Mouse (Mus musculus) layer of hippocampus, postnatal 10 days (tissue): ENCODE measurements around the gene Tmem94. TPM values are rescaled to one million over a fixed set of nuclear protein-coding genes. Genes with fewer than 3 reads are reported as not detected.

Experiments
- DNase-seq, 2 experiments: peaks; one replicate each; pipeline ENCODE4 v3.0.0; 2021; ENCODE audit warnings: low spot score in 2 of 2
- total RNA-seq, 2 experiments: library from RNA; stranded (reverse); gene quantifications; 2 replicates each; pipeline ENCODE4 v1.2.3; 2021

Gene Tmem94
- total RNA-seq, 2 experiments from 2014 or later, result 33.4 to 38.2 TPM

DNA sequence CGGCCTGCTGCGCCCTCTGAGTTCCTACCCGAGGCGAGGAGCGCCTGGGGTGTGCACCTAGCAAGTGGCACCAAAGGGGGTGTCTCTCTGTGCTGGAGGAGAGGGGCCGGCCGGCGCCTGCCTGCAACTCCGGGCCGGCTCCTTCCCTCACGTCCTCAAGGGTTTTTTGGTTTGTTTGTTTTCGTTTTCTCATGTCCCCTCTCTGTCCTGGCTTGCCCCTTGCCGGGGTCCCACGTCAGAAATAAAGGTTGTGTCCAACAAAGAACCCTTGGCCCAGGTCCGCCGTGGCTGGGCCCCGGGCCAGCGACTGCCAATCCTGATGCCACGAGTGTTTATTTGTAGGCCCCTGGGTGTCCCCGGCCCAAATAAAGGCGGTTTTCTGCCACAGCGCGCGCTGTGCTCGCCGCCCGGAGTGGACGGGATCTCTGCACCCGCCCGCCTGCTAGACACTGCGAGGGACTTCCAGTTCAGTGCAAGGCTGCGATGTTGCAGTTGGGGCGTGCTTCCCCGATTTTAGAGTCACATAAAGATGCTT lies 441 bp downstream of the Tmem94 start:
- peak in 1 of 2 experiments; percentile 62 for DNase-seq

DNA sequence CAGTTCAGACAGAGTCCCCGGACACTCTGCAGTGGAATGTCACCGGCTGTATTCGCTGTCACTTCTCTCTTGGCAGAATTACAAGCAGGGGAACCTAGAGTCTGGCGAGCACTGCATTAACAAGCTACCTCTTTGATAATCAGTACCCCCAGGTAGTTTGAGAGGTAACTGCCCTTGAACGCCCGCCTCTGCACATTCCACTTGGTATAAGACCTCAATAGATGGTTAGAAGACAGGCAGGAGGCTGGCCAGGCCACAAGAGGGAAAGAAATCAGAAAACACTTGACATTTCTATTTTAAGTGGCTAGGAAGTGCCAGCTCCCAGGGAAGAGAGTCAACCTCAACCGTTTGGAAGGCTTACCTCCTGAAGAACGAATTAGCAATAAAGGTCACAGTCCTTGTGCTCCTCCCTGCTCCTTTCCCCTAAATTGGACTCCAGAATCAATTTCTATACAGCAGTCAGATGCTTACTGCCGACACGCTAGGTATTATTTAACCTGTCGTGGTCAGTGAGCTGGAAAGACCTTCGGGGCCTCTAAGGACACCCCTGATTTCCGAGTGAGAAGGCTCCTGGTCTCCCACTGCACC lies 1.2 kb downstream of the Tmem94 start:
- peak in 1 of 2 experiments; percentile 12 for DNase-seq

DNA sequence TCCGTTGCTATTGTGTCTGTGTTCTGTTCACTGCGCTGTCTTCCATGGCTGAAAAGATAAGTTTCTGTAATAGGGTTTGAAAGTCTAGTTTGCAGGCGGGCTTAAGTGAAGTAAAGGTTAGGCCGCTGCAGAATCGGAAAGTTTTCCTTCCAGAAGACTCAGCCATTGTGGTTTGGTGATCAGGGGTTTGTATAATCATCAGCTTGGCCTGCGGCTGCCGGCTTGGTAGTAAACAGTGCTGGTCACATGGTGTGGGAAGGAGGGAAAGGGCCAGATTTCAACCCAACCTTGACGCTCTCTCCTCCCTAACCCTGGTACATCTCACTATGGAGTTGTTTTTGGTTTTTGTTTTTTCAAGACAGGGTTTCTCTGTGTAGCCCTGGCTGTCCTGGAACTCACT lies 1.7 kb downstream of the Tmem94 start:
- DNase-seq, result no peak

DNA sequence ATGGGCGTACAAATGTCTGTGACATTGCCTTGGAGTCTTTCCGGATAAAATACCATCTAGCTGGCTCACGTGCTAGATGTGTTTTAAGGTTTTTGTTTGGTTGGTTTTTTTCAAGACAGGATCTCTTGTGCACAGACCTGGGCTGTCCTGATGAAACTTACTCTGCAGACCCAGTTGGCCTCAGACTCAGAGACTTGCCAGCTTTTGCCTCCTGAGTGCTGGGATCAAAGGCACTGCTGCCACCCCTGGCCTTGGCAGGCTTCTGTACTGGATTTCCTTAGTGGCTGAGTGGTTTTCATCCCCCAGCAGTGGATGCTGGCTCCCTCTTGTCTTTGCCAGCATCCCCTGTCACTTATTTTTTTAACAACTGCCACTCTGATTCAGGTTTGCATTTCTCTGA lies 3.7 kb downstream of the Tmem94 start:
- no peak for DNase-seq

DNA sequence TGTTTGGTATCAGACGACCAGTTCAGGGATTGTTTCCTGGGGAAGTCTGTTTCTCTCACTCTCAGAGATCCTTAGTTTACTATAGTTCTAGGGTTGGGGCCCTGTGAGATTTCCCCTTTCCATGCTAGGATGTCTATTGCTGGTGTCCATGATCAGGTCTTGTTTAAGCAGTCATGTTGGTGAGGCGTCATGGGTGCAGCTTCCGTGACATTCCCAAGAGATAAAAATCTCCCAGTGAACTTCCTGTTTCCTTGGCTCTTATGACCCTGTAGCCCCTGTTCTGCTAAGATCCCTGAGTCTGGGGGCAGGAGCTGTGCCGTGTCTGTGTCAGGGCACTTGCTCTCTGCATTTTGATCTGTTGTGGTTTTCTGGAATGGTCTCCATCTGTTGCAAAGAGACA lies 9.4 kb downstream of the Tmem94 start:
- DNase-seq, result no peak

DNA sequence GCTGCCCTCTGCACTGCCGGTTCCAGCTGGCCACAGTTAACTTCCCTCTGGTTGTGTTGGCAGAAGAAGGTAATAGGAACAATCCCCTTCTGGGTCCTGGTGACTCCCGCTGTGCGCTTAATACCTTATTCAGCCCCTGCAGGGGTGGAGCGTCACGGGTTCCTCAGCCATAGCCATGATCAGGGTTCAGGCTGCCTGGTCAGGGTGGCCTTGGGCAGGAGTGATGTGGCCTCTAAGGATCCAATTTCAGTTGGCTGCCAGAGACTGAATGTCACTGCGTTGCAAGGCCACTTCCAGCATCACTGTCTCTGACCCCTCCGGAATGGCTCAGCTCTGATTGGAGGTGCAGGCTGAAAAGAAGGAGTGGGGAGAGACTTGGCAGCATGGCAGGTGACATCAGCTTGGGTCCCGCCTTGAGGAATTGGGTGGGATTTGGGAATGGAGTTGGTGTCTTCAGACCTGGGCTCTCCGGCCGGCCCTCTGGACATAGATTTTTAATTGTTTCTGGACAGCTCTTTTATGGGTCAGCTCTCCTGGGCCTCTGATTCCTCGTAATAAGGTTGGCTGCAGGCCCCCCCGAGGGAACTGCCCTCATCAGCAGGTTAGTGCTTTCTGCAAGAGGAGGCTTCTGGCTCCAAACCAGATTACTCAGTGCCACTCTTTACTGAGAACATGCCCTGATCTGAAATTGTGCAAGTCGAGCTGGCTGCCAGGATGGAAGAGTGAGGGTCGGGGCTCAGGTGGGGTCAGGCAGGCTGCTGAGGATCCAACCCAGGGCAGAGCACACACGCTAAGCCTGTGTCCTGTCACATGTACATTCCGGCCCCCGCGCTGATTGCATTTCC lies 10.8 kb downstream of the Tmem94 start:
- DNase-seq, result peak in 1 of 2 experiments; percentile 24

DNA sequence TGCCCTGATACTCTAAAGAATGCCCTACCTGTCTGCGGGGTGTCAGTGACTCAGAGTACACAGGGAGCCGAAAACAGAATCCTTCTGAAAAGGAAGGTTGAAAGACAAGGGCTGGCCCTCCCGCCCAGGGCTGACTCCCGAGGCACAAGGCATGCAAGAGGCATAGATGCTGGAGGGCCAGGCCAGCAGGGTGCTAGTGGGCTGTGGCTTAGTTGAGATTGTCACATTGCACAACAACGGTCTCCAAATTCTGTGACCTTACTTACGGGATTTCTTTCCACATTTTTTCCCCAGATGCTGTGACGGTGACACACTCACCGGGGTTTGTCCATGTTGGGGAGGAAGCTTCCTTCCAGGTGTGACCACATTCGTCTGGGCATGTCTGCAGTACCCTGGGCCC lies 11.7 kb downstream of the Tmem94 start:
- DNase-seq, result no peak

DNA sequence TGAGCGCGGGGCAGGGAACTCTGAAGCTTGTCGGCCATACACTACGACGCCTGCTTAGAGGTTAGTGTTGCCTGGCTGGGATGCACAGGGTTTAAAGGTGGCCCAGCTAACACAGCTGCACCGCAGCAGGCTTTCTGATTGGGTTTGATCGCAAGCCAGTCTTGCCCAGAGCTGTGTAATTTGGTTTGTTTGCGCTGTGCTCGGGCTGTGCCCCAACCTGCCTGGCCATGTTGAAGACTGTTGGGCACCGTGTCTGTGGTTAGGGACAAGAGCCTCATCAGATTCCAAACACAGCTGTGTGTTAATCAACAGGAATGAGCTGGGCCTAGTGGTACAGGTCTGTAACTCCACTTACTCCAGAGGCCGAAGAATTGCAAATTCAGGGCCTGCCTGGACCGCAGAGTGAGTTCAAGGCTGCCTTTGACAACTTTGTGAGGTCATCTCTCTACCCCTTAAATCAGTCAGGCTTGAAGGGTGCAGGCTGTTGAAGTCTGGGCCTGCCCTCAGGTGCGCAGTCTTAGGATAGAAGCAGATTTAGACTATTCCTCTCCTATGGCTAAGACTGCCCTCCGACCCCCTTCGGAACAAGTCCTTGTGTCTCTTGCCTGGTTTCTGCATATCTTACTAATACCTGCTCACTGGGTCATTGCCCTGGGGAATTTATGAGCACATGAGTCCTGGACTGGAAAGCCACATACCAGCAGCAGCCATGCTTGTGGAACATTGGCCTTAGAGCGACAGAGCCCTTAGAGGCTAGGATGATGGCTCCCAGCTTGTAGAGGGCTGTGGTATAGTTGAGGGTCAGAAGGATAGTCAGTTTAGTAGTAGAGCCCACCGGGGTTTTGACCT lies 12.5 kb downstream of the Tmem94 start:
- DNase-seq, result no peak

DNA sequence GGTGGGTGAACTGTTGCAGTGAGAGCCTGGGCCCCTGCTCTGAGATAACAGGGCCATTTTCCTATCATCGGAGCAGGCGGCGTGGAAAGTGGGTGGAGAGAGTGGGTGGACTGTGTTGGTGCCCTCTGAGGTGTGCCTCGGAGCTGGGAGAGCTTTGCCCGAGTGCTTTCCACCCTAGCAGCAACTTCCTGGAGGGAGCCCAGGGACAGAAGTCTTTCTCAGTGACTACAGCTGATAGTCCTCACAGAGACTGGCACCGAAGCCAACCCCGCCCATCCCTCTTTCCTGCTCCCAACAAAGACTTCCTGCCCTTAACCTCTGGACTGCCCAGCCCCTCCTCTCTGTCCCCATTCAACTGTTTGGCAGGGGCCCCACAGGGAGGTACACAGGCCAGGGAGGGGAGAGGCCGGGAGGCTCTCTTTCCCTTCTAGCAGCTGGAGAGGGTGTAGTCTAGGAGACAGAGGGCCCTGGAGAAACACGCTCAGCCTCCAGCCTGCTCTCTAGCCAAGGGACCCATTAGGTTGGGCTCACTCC lies 13.9 kb downstream of the Tmem94 start:
- peak; percentile 53 to 67 for DNase-seq

DNA sequence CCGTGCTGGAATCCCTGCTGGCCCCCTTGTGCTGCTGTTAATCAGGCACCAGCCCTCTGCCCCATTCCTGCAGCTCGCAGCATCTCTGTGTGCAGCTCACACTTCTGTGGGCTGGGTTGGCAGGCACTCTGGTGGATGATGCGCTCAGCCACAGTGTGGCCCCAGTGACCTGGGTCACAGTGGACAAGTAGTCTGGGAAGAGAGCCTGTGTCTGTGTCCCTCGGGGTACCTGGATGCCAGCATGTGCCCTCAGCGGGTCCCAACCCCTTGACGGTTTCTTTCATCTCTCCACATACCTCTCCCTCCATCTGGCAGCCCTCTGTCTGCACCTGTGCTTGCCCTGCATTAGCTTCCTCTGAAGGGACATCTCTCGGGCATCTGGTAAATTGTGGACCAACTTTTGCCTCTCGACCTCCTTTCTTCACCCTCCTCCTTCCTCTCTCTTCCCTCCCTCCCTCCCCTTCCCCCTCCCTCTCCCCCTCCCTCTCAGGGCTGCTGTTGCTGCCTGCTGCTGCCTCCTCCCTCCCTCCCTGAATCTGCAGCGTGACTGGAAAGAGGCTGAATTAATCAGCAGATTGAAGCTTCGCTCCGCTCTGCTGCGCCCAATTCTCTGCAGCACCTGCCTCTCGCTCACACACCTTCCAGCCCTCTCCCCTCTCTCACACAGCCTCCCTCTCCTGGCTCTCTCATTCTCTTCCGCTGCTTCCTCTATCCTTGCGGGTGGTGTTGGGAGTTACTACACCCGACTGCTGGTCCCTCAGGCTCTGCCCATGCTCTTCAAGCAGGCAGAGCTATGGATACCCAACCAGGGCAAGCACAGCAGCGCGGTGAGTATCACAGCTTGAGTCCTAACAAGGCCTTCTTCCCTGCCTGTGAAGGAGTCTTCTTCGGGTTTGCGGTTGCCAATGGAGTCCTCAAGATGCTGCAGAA lies 15.2 kb downstream of the Tmem94 start:
- peak; percentile 44 to 52 for DNase-seq

DNA sequence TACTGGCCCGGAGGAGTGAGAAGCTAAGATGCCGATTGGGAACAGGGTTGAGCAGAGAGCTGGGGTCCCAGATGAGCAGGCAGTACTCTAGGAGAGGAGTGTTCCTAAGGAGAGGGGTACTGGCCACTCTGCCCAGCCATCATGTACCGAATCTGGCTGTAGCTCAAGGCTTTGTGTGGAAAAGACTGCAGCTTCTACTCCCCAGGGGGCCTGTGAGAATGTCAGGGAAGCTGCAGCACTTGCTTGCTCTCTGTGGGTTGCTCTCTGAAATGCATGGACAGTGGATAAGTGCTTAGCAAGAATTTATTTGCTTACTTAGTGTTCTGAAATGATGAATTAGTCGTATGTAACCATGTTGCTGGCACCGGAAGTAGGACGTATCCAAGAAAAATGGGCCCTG lies 21.2 kb downstream of the Tmem94 start:
- DNase-seq, result no peak

DNA sequence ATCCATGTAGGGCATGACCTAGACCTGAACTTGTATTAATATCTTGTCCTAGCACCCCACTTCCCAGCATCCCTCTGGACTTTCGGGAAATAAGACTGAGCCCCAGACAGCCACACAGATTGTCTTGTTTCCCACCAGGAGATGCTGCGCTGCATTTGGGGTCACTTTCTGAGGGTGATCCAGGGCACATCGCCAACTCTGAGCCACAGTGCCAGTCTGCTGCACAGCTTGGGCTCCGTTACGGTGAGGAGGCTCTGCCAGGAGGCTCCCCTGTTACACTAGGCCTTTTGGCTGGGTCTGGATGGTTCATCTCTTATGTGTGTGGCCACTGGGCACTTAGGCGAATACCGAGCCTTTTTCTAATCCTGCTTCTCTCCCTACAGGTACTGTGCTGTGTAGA lies 24.6 kb downstream of the Tmem94 start:
- no peak for DNase-seq

DNA sequence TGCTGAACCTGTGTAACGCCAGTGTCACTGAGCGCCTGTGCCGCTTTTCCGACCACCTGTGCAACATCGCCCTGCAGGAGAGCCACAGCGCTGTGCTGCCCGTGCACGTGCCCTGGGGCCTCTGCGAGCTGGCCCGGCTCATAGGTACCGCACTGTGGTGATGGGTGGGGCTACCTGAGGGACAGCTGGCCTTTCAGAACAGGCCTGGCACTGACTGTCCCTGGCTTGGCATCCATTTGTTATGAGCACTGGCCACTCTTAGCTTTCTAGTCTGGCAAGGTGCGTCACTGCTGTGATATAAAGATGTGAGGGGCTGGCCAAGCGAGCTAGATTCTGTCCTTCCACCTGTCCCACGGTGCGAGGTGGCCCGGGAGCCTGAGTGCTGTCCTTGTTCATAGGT lies 26.7 kb downstream of the Tmem94 start:
- DNase-seq, result no peak

DNA sequence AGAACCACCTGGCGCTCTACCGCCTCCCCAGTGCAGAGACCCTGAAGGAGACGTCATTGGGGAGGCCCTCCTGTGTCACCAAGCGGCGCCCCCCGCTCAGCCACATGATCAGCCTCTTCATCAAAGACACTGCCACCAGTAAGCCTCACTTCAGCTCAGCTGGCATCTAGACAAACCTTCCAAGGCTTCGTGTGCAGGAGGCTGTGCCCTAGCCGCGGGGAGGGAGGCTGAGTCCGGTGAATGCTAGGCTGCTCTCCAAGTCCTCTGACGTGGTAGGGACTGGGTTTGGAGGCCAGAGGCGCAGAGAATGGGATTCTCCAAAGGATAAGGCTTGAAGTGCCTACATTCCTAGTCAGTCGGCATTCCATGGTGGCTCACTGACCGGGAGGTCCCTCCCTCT lies 27.1 kb downstream of the Tmem94 start:
- no peak for DNase-seq

DNA sequence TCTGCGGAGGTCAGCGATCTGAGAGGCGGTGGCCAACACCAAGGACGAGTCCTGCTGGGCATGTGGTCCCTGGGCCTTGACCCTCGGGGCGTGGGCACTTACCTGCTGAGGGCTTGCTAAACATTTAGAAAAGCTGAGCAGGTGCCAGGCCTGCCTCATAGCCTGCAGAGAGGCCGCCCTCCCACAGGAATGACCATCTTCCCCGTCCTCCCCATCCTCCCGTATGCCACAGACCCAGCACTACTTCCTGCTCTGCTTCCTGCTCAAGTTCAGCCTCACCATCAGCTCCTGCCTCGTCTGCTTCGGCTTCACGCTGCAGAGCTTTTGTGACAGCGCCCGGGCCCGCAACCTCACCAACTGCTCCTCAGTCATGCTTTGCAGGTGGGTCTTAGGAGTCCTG lies 31.7 kb downstream of the Tmem94 start:
- DNase-seq, result no peak

DNA sequence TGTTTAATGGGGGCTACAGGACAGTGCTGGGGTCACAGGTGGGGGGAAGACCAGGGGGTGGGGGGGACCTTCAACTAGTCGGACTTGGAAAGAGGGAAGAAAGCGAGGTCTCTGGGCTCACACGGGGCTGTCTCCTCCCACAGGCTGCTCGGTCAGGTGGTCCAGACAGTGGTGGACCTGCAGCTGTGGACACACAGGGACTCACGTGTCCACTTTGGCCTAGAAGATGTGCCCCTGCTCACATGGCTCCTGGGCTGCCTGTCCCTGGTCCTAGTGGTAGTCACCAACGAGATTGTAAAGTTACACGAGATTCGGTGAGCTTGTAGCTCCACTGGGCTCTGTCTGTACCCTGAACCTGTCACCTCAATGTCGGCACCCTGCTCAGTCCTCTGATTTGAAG lies 32.4 kb downstream of the Tmem94 start:
- no peak for DNase-seq

DNA sequence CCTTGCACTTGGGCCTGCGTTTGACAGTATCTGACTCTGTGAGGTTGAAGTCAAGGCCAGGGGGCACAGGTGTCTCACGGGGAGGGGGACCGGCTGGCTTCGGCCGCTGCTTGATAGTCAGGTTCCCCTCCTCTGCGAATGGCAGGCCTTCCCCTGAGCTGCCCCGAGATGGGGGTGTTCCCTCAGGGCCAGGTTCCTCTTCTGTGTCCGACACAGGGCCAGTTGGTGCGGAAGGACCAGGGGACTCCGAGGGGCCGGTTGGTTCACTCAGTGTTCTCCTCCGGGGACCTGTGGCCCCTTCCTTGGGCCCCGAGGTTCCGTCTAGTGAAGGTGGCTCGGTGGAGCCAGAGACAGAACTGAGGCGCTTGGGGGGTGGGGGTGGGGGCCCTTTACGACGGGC lies 35.7 kb downstream of the Tmem94 start:
- no peak for DNase-seq

DNA sequence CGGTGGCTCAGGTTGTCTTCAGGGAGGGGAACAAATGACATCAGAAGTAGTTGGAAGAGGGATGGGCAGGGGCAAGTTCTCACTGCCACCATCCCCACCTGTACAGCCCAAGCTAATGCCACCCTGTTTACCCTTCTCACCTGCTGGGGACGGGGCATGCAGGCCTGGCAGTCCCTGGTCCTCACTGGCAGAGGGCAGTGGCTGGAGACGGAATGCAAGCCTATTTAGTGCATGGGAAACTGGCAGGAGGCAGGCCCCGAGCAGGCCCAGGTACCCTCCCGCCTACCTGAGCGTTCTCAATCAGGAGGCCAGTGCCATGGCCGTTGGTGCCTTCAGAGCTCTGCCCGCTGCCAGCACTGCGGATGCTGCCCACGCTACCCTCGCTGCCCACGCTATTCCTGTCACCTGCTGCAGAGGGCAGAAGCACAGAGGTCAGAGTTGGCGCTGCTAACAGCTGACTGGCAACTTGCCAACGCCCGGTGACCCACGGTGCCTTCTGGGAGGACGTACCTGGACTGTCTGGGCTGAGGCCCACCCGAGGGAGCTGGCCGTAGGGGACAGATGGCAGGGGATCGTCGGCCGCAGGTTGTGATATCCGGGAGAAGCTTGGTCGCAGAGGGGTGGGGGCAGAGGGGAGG lies 38.0 kb downstream of the Tmem94 start:
- no peak for DNase-seq

DNA sequence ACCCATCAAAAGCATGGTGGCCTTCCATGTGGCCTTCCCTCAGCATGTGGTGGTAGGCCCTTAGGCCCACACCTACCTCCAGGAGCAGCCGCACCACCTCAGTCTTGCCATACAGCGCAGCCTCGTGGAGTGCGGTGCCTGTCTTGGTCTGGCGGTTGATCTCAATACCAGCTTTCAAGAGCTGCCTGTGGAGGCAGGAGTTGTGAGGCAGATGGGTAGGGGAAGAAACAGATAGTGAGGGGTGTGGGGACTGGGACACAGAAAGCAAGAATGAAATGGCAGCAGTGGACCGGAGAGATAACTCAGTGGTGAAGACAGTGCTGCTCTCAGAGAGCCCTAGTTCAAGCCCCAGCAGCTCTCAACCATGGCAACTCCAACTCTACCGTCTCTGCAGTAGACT lies 39.8 kb downstream of the Tmem94 start:
- DNase-seq, result no peak

DNA sequence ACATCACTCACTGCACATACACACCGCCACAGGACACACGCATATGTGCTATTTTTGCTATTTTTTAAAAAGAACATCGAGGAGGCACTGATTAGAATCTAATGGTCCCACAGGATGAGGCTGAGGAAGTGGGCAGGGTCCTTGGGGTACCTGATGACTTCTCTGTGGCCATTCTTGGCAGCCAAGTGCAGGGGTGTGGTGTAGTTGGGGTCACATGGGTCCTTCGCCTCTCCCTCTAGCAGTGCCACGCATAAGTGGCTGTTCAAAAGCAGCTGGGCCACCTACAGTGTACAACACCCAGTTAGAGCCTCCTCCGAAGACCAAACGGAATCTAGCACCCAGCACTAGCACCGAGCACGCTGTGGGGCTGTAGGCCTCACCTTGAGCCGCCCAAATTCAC lies 40.9 kb downstream of the Tmem94 start:
- no peak for DNase-seq
